Mouse (Mus musculus) midbrain, embryonic 12.5 days (tissue): ENCODE results near the gene Hoxc9. TPM values are rescaled to one million over a fixed set of nuclear protein-coding genes. Genes with fewer than 3 reads are reported as not detected.

ENCODE experiments used
- ATAC-seq: fragments of 200-750 bp; cut with Nextera tagmentation; 2 replicates; pipeline ENCODE4 v1.8.0; 2017; ENCODE audit warnings: low read depth, moderate TSS enrichment, moderate library complexity; ENCODE audit not compliant: low FRiP score
- H3K27ac ChIP-seq: fragments of 300-500 bp; sonication (generic); replicated peaks from 2 replicates; pipeline ENCODE4 v1.5.1; 2016; ENCODE audit warnings: mild to moderate bottlenecking
- H3K27me3 ChIP-seq: fragments of 300-500 bp; sonication (generic); 2 replicates; pipeline ENCODE4 v1.6.1; 2016; ENCODE audit warnings: mild to moderate bottlenecking
- H3K36me3 ChIP-seq: fragments of 300-500 bp; sonication (generic); 2 replicates; pipeline ENCODE4 v1.6.1; 2016
- H3K4me1 ChIP-seq: fragments of 300-500 bp; sonication (generic); 2 replicates; pipeline ENCODE4 v1.6.1; 2016
- H3K4me2 ChIP-seq: fragments of 300-500 bp; sonication (generic); replicated peaks from 2 replicates; pipeline ENCODE4 v1.6.1; 2016; ENCODE audit warnings: mild to moderate bottlenecking, moderate library complexity
- H3K4me3 ChIP-seq: fragments of 300-500 bp; sonication (generic); 2 replicates; pipeline ENCODE4 v1.5.1; 2016; ENCODE audit warnings: mild to moderate bottlenecking
- H3K9ac ChIP-seq: fragments of 300-500 bp; sonication (generic); replicated peaks from 2 replicates; pipeline ENCODE4 v1.6.1; 2016; ENCODE audit warnings: mild to moderate bottlenecking, moderate library complexity
- H3K9me3 ChIP-seq: fragments of 300-500 bp; sonication (generic); 2 replicates; pipeline ENCODE4 v1.6.1; 2016; ENCODE audit warnings: mild to moderate bottlenecking
- WGBS: fragments of 180-500 bp; shearing (Covaris S2); methylation state at CpG from one replicate; pipeline ENCODE4 v1.1.7; 2016; 5-methylcytosine and 5-hydroxymethylcytosine counted together
- polyA plus RNA-seq: library from polyadenylated mRNA; unstranded; fragments of >200 nt; fragmentation: Nextera tagmentation; extraction: Ambion mirVana; gene quantifications from 2 replicates; pipeline ENCODE4 v1.2.1, GENCODE M21; 2016

Hoxc9 gene
- polyA plus RNA-seq, 1 experiment from 2014 or later, result not detected

- no peak overlapping the region for H3K4me3 ChIP-seq
- WGBS, result 10% methylated on average over 22 of the region's 22 CpGs
- no peak for ATAC-seq
- no peaks in the 10 kb centered on the region for H3K9me3 ChIP-seq
- H3K27me3 ChIP-seq, result peaks cover 97% of the 10 kb centered on the region
- no peak overlapping the region for H3K27ac ChIP-seq
- no peak overlapping the region for H3K4me2 ChIP-seq
- H3K9ac ChIP-seq, result no peak overlapping the region
- H3K36me3 ChIP-seq, result no peaks in the 10 kb centered on the region
- peaks cover 4% of the 10 kb centered on the region for H3K4me1 ChIP-seq
Measured at GRCm38 (mm10) chr15:102945185-102946077, 30.8 kb upstream of the Hoxc9 start.

- no peak for ATAC-seq
- WGBS, result 1% methylated on average over 9 of the region's 9 CpGs
- Histone ChIP-seq H3K4me1 (peaks cover 4% of the 10 kb centered on the region), H3K9ac (no peak overlapping the region), H3K9me3 (no peaks in the 10 kb centered on the region), H3K27me3 (peaks cover 97% of the 10 kb centered on the region), H3K4me2 (no peak overlapping the region), H3K4me3 (no peak overlapping the region), H3K27ac (no peak overlapping the region), H3K36me3 (no peaks in the 10 kb centered on the region)
Measured at GRCm38 (mm10) chr15:102947276-102947675, 29.0 kb upstream of the Hoxc9 start.

- 7% methylated on average over 2 of the region's 2 CpGs for WGBS
- no peak overlapping the region for H3K27ac ChIP-seq
Measured at GRCm38 (mm10) chr15:102948842-102949241, 27.4 kb upstream of the Hoxc9 start.

GRCm38 (mm10) chr15:102949696-102950095, 26.5 kb upstream of the Hoxc9 start:
- H3K4me2 ChIP-seq, result no peak overlapping the region
- peaks cover 99% of the 10 kb centered on the region for H3K27me3 ChIP-seq
- WGBS, result 2% methylated on average over 20 of the region's 20 CpGs
- no peaks in the 10 kb centered on the region for H3K4me1 ChIP-seq
- H3K36me3 ChIP-seq, result no peaks in the 10 kb centered on the region
- no peak overlapping the region for H3K4me3 ChIP-seq
- no peak overlapping the region for H3K27ac ChIP-seq
- no peak overlapping the region for H3K9ac ChIP-seq
- no peak for ATAC-seq
- no peaks in the 10 kb centered on the region for H3K9me3 ChIP-seq

More at GRCm38 (mm10) chr15:102948842-102949241, 27.4 kb upstream of the Hoxc9 start:
- H3K27me3 ChIP-seq, result peaks cover 97% of the 10 kb centered on the region
- ATAC-seq, result no peak
- H3K9ac ChIP-seq, result no peak overlapping the region
- H3K4me3 ChIP-seq, result no peak overlapping the region
- no peaks in the 10 kb centered on the region for H3K36me3 ChIP-seq
- H3K4me1 ChIP-seq, result no peaks in the 10 kb centered on the region
- H3K4me2 ChIP-seq, result no peak overlapping the region
- no peaks in the 10 kb centered on the region for H3K9me3 ChIP-seq

DNA sequence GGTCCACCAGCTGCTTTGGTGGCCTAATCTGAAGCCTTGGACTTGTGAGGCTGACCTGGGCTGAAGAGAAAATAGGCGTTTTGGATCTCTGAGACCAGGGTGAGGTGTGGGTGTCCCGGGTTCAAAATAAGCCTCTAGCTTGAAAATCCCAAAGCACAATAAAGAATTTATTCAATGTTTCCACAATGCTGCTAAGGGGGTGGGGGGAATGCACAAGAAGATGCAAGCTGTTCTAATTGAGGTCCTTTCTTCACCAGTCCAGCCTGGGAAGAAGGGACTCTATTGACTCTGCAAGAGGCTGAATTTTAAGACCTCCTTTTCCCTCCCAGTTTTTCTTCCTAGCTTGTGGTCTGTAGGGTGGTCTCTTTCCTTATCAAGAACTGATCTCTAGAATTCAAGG, 25.4 kb upstream of the Hoxc9 start:
- no peaks in the 10 kb centered on the region for H3K4me1 ChIP-seq
- ATAC-seq, result no peak
- WGBS, result 13% methylated on average over 2 of the region's 2 CpGs
- H3K4me3 ChIP-seq, result no peak overlapping the region
- peaks cover 99% of the 10 kb centered on the region for H3K27me3 ChIP-seq
- no peaks in the 10 kb centered on the region for H3K36me3 ChIP-seq
- no peak overlapping the region for H3K27ac ChIP-seq
- H3K9me3 ChIP-seq, result no peaks in the 10 kb centered on the region
- no peak overlapping the region for H3K9ac ChIP-seq
- no peak overlapping the region for H3K4me2 ChIP-seq

GRCm38 (mm10) chr15:102953561-102953960, 22.7 kb upstream of the Hoxc9 start:
- 5% methylated on average over 6 of the region's 6 CpGs for WGBS
- Histone ChIP-seq H3K27ac (no peak overlapping the region), H3K4me3 (no peak overlapping the region), H3K4me1 (no peaks in the 10 kb centered on the region), H3K4me2 (no peak overlapping the region), H3K36me3 (no peaks in the 10 kb centered on the region), H3K9me3 (no peaks in the 10 kb centered on the region), H3K27me3 (peaks cover 100% of the 10 kb centered on the region), H3K9ac (no peak overlapping the region)
- no peak for ATAC-seq

DNA sequence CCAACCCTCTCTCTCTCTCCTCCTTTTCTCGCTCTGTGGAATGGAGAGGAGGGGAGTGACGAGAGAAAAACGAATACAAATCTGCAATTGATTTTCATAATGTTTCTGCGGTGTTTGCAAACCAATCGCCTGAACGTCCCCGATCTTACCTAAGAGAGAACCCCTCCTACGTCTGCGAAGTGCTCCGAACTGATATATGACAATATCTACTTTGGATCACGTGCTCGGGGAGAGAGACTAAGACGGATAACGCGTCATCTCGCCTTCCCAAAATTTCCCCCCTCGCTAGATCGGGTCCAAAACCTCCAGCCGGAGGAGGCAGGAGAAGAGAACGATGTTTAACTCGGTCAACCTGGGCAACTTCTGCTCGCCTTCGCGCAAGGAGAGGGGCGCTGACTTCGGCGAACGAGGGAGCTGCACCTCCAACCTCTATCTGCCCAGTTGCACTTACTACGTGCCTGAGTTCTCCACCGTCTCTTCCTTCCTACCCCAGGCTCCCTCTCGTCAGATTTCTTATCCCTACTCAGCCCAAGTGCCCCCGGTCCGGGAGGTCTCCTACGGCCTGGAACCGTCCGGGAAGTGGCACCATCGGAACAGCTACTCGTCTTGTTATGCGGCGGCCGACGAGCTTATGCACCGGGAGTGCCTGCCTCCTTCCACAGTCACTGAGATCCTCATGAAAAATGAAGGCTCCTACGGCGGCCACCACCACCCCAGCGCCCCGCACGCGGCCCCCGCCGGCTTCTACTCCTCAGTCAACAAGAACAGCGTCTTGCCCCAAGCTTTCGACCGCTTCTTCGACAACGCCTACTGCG, 21.8 kb upstream of the Hoxc9 start, which contains the start of gene Hoxc11:
Hoxc11 (plus strand) TSS at position 236 of the 815 bp plus-strand sequence.
- Histone ChIP-seq H3K27ac (no peak within 1 kb of the TSS), H3K36me3 (no peaks in the 10 kb centered on the region), H3K4me2 (no peak within 1 kb of the TSS), H3K4me3 (no peak within 1 kb of the TSS), H3K4me1 (no peaks in the 10 kb centered on the region), H3K9ac (no peak within 1 kb of the TSS), H3K9me3 (no peaks in the 10 kb centered on the region), H3K27me3 (peaks cover 98% of the 10 kb centered on the region)
- no peak for ATAC-seq
- under 1% methylated on average over 56 of the region's 57 CpGs for WGBS

DNA sequence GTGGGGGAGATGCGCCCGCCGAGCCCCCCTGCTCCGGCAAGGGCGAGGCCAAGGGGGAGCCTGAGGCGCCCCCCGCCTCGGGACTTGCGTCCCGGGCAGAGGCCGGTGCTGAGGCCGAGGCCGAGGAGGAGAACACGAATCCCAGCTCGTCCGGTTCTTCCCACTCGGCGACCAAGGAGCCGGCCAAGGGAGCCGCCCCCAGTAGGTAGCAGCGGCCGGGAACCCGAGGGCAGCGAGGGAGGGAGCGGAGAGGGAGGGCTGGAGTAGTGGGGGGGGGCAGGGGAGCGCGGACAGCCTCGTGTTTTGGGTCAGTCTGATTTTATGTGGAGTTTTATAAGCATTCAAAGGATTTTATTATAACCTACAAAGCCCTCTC, 21.2 kb upstream of the Hoxc9 start:
- Histone ChIP-seq H3K4me2 (no peak overlapping the region), H3K9me3 (no peaks in the 10 kb centered on the region), H3K9ac (no peak overlapping the region), H3K36me3 (no peaks in the 10 kb centered on the region), H3K4me1 (no peaks in the 10 kb centered on the region), H3K27ac (no peak overlapping the region), H3K4me3 (no peak overlapping the region), H3K27me3 (peaks cover 98% of the 10 kb centered on the region)
- WGBS, result under 1% methylated on average over 26 of the region's 28 CpGs
- ATAC-seq, result no peak

- Histone ChIP-seq H3K4me1 (no peaks in the 10 kb centered on the region), H3K9ac (no peak overlapping the region), H3K36me3 (no peaks in the 10 kb centered on the region), H3K9me3 (no peaks in the 10 kb centered on the region), H3K4me3 (no peak overlapping the region), H3K4me2 (no peak overlapping the region), H3K27me3 (peaks cover 98% of the 10 kb centered on the region), H3K27ac (no peak overlapping the region)
- under 1% methylated on average over 40 of the region's 40 CpGs for WGBS
- ATAC-seq, result no peak
Measured at GRCm38 (mm10) chr15:102955833-102956640, 20.2 kb upstream of the Hoxc9 start.

DNA sequence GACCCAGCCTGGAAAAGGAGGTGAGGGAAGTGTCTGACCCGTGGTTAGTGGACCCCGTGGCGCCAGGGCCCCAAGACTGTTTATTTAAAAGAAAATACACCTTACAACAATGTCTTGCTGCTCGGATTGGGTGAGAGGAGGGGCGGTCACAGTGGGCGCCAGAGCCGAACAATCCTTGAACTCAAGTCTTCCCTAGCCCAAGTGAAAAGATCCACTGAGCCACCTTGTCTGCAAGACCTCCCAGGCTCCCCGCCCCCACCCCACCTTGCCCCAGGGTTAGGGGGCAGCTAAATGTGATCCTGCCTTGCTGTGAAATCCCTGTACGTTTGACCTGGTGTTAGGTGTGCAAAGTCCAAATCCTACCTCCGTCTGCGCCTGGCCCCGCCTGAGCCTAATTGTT, 19.3 kb upstream of the Hoxc9 start:
- no peak for ATAC-seq
- peaks cover 98% of the 10 kb centered on the region for H3K27me3 ChIP-seq
- no peaks in the 10 kb centered on the region for H3K36me3 ChIP-seq
- H3K27ac ChIP-seq, result no peak overlapping the region
- H3K9me3 ChIP-seq, result no peaks in the 10 kb centered on the region
- under 1% methylated on average over 12 of the region's 12 CpGs for WGBS
- no peak overlapping the region for H3K4me2 ChIP-seq
- H3K4me3 ChIP-seq, result no peak overlapping the region
- no peaks in the 10 kb centered on the region for H3K4me1 ChIP-seq
- no peak overlapping the region for H3K9ac ChIP-seq

- no peak for ATAC-seq
- peaks cover 95% of the 10 kb centered on the region for H3K27me3 ChIP-seq
- H3K4me3 ChIP-seq, result no peak overlapping the region
- H3K9ac ChIP-seq, result no peak overlapping the region
- no peak overlapping the region for H3K27ac ChIP-seq
- under 1% methylated on average over 13 of the region's 13 CpGs for WGBS
- no peaks in the 10 kb centered on the region for H3K9me3 ChIP-seq
- H3K4me2 ChIP-seq, result no peak overlapping the region
- no peaks in the 10 kb centered on the region for H3K4me1 ChIP-seq
- H3K36me3 ChIP-seq, result no peaks in the 10 kb centered on the region
Measured at GRCm38 (mm10) chr15:102959663-102960191, 16.5 kb upstream of the Hoxc9 start.
